Mouse (Mus musculus): ENCODE measurements at regions not wholly inside any gene's neighbourhood (a gene's known extent, or its start where the extent isn't known, plus 50 kb on each side); places are given as distances from the start of the nearest gene placed in this dataset.

GRCm38 (mm10) chr3:82620418-82621003 lies 72.6 kb upstream of the Npy2r start:
- TF ChIP-seq CTCF (IDR thresholded peaks at IDR 0.05; ENCODE audit: borderline replicate concordance, extremely low read depth, insufficient read depth, insufficient read length) (no peak), POLR2A (IDR thresholded peaks at IDR 0.05; ENCODE audit: borderline replicate concordance, extremely low read depth, insufficient read depth, insufficient read length, poor library complexity, severe bottlenecking) (no peak)
